Mouse (Mus musculus) bone marrow macrophage, adult 2 months (primary cell): ENCODE data around the gene Chst15.

Experiments used
- CTCF ChIP-seq: IDR thresholded peaks from 2 replicates; pipeline ENCODE4 v1.5.1; 2012; ENCODE audit warnings: low read depth, mild to moderate bottlenecking, low read length, moderate library complexity
- POLR2A ChIP-seq: IDR thresholded peaks from 2 replicates; pipeline ENCODE4 v1.6.1; 2012; ENCODE audit warnings: mild to moderate bottlenecking, low read depth, low read length, borderline replicate concordance

GRCm38 (mm10) chr7:132261885-132262284 is 55.1 kb downstream of the Chst15 start:
- TF ChIP-seq CTCF (no peak), POLR2A (no peak)
